Mouse (Mus musculus) midbrain, embryonic 14.5 days (tissue): ENCODE data around the gene Sox6. TPM values are rescaled to one million over a fixed set of nuclear protein-coding genes. Genes with fewer than 3 reads are reported as not detected.

Experiments
- ATAC-seq: fragments of 200-750 bp; cut with Nextera tagmentation; 2 replicates; pipeline ENCODE4 v1.8.0; 2017; ENCODE audit warnings: moderate number of reproducible peaks, moderate library complexity; ENCODE audit not compliant: low FRiP score, low TSS enrichment
- DNase-seq: peaks from one replicate; pipeline ENCODE4 v3.0.0-alpha.2; 2015
- H3K27ac ChIP-seq: fragments of 300-500 bp; sonication (generic); replicated peaks from 2 replicates; pipeline ENCODE4 v1.5.1; 2014; ENCODE audit warnings: mild to moderate bottlenecking, low read depth, low read length, moderate library complexity
- H3K27me3 ChIP-seq: fragments of 300-500 bp; sonication (generic); 2 replicates; pipeline ENCODE4 v1.6.1; 2014; ENCODE audit warnings: low read length, control low read depth, mixed read lengths; ENCODE audit not compliant: control insufficient read depth, insufficient read depth
- H3K36me3 ChIP-seq: fragments of 300-500 bp; sonication (generic); 2 replicates; pipeline ENCODE4 v1.6.1; 2014; ENCODE audit warnings: low read length, control low read depth; ENCODE audit not compliant: control insufficient read depth, insufficient read depth
- H3K4me1 ChIP-seq: fragments of 300-500 bp; sonication (generic); 2 replicates; pipeline ENCODE4 v1.6.1; 2014; ENCODE audit warnings: mild to moderate bottlenecking, antibody characterized with exemption, low read length, control low read depth; ENCODE audit not compliant: control insufficient read depth, insufficient read depth
- H3K4me2 ChIP-seq: fragments of 300-500 bp; sonication (generic); 2 replicates; pipeline ENCODE4 v1.6.1; 2014; ENCODE audit warnings: mild to moderate bottlenecking, low read length, moderate library complexity
- H3K4me3 ChIP-seq: fragments of 300-500 bp; sonication (generic); replicated peaks from 2 replicates; pipeline ENCODE4 v1.5.1; 2014; ENCODE audit warnings: low read depth, low read length
- H3K9ac ChIP-seq: fragments of 300-500 bp; sonication (generic); replicated peaks from 2 replicates; pipeline ENCODE4 v1.6.1; 2014; ENCODE audit warnings: mild to moderate bottlenecking, low read length, moderate library complexity
- H3K9me3 ChIP-seq: fragments of 300-500 bp; sonication (generic); 2 replicates; pipeline ENCODE4 v1.6.1; 2016; ENCODE audit warnings: low read length, control low read depth, mixed read lengths; ENCODE audit not compliant: control insufficient read depth
- WGBS: fragments of 180-500 bp; shearing (Covaris S2); extraction: QIAGEN DNeasy Blood & Tissue Kit; methylation state at CpG from one replicate; pipeline ENCODE4 v1.1.7; 2014; 5-methylcytosine and 5-hydroxymethylcytosine counted together
- polyA plus RNA-seq: library from polyadenylated mRNA; unstranded; fragments of >200 nt; fragmentation: Nextera tagmentation; extraction: Ambion mirVana; gene quantifications from 2 replicates; pipeline ENCODE4 v1.2.1, GENCODE M21; 2014

Gene Sox6
- polyA plus RNA-seq, 1 experiment from 2014 or later: 52.1 TPM

DNA sequence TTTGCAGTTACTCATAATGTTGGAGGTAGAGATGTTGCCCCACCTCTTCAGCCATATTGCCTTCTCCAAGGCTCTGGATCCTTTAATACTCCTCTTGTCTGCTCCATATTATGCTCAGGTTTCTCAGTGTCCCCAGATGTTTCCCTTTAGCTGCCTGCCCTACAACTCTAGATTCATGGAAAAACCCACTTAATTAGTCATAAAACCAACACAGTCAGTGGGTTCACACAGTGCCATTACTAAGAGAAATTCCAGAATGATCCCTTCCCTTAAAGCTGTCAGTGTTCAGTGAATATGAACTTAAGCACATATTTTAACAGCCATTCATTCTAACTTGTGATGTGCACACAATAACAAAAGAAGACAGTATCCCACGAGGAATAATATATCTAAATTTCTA, 101.7 kb downstream of the Sox6 start:
- Histone ChIP-seq H3K4me2 (no peak overlapping the region), H3K4me3 (no peak overlapping the region), H3K9ac (no peak overlapping the region), H3K9me3 (no peaks in the 10 kb centered on the region), H3K36me3 (no peaks in the 10 kb centered on the region), H3K27me3 (no peaks in the 10 kb centered on the region), H3K27ac (no peak overlapping the region), H3K4me1 (no peaks in the 10 kb centered on the region)
- DNase-seq: no peak
- WGBS: 91% methylated on average over 1 of the region's 1 CpGs
- ATAC-seq: no peak

DNA sequence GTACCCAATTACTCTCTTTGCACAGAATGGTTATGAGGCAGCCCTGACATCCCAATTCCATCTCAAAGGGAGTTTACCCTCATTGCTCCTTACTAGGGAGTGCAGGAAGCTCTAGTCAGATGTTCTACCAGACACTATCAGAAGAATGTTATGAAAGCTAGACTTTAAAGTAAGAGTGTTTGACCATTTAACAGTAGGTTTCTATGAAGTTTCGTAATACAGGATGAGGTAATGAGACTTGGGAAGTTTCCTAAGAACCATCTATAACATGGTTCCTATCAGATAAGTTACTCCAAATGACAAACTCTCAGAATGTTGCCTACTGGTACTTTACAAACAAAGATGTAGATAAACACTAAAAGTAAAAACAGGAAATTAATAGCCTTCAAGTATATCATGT, 123.3 kb downstream of the Sox6 start:
- Histone ChIP-seq H3K4me2 (no peak overlapping the region), H3K4me1 (no peaks in the 10 kb centered on the region), H3K9ac (no peak overlapping the region), H3K27me3 (no peaks in the 10 kb centered on the region), H3K36me3 (no peaks in the 10 kb centered on the region), H3K4me3 (no peak overlapping the region), H3K27ac (no peak overlapping the region), H3K9me3 (no peaks in the 10 kb centered on the region)
- 98% methylated on average over 1 of the region's 1 CpGs for WGBS
- DNase-seq (no peak), ATAC-seq (no peak)

DNA sequence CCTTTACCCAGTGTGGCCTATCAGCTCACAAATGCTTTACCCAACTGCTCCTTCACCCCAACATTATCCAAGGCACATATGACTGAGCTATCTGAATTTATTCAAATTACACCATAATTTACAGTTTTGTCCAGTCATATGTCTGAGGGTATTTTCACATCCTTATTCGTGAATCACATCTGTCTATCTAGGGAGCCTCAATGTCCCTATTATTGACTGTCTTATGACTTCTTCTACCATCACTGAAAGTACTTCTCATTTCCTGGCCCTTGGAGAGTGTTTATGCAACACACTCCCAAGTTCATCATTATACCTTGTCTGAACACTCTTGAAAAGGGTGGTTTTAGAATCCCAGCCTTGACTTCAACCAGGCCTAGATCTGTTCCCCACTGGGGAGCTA, 128.3 kb downstream of the Sox6 start:
- Histone ChIP-seq H3K36me3 (no peaks in the 10 kb centered on the region), H3K9ac (no peak overlapping the region), H3K27ac (no peak overlapping the region), H3K27me3 (no peaks in the 10 kb centered on the region), H3K4me1 (0 out of 2 replicates have a peak, but pooled peaks cover 3% of the 10 kb centered on the region), H3K9me3 (no peaks in the 10 kb centered on the region), H3K4me2 (no peak overlapping the region), H3K4me3 (no peak overlapping the region)
- DNase-seq (no peak), ATAC-seq (no peak)
- 94% methylated on average over 1 of the region's 1 CpGs for WGBS

DNA sequence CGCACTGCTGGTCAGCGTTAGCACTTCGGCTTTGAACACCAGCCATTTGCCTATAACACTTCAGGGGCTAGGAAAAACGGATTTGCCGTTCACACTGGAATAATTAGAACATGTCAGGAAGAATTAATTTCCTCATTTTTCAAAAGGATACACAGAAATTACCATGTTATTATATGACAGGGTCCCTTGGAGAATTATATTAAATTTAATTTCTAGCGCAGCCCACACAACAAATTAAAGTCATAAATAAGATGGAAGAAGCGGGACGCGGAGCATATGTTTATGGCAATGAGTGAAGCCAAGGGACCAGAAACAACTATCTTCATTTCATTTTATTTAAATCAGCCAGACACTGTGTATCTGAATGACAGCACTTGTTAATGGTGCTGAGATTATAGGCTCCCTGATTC, 133.8 kb downstream of the Sox6 start:
- DNase-seq: peak; percentile 61
- peak; percentile 4; the same call in 1 of the 2 replicates for ATAC-seq
- Histone ChIP-seq H3K9me3 (no peaks in the 10 kb centered on the region), H3K4me3 (no peak overlapping the region), H3K36me3 (no peaks in the 10 kb centered on the region), H3K4me2 (peak overlapping the region; percentile 7; the same call in 1 of the 2 replicates), H3K27me3 (no peaks in the 10 kb centered on the region), H3K27ac (no peak overlapping the region), H3K4me1 (peaks cover 18% of the 10 kb centered on the region), H3K9ac (no peak overlapping the region)
- 30% methylated on average over 9 of the region's 9 CpGs for WGBS

DNA sequence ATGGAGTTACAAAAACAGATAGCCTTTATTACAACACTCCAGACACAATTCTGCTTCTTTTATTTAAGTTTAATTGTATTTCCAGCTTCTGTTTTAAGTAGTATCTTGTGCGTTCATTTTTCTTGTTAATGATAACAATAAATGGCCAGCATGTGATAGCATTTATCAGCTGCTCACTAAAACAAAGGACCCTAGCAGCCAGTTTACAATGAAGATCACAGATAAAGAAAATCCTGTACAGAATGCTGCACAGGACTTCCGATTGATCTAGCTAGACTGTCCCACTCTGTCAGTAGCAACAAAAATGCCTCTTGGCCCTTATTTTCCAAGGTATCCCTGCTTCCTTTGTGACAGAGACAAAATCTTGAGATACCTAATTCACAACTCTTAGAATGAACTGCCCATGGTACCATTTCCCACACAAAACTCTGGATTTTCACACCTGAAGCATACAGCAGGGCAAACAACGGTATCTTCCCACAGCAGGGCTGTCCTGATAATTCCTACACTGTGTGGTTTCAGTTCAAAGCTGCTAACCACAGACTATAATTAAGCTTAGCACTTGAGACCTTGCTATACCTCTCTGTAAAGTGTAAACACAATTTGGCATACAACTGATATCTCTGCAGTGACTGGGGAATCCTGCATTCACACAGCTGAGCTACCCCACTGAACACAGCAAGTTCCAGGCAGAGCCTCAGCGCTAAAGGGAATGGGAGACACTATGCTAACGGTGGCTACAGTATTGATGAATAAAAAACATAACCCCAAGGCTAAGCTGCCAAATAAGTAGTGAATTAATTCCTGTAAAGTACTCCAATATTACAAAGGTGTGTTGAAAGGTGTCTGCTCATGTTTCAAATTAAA, 134.4 kb downstream of the Sox6 start:
- Histone ChIP-seq H3K4me3 (no peak overlapping the region), H3K9ac (no peak overlapping the region), H3K4me2 (peak overlapping the region; percentile 7; the same call in 1 of the 2 replicates), H3K36me3 (no peaks in the 10 kb centered on the region), H3K27ac (no peak overlapping the region), H3K27me3 (no peaks in the 10 kb centered on the region), H3K9me3 (no peaks in the 10 kb centered on the region), H3K4me1 (peaks cover 18% of the 10 kb centered on the region)
- 24% methylated on average over 5 of the region's 5 CpGs for WGBS
- peak; percentile 14; the same call in 1 of the 2 replicates for ATAC-seq
- DNase-seq: peak; percentile 54

DNA sequence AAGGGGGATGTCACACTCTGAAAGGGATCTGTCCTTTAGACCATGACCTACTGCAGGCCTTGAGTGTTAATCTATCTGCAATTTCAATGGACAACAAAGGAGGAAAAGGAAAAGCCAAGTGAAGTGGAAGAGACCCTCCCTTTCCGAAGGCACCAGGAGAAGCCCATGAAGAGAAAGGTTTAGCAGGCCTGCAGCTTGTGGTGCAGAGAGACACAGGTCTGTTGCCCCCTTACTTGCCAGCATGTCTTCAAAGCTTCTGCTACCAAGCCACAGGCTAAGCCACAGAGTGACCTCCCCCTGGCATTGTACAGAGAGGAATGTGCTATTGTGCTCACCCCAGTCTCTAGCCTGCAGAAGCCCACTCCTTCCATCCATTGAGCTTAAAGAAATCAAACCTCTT, 135.2 kb downstream of the Sox6 start:
- 6% methylated on average over 1 of the region's 1 CpGs for WGBS
- H3K4me3 ChIP-seq: no peak overlapping the region

DNA sequence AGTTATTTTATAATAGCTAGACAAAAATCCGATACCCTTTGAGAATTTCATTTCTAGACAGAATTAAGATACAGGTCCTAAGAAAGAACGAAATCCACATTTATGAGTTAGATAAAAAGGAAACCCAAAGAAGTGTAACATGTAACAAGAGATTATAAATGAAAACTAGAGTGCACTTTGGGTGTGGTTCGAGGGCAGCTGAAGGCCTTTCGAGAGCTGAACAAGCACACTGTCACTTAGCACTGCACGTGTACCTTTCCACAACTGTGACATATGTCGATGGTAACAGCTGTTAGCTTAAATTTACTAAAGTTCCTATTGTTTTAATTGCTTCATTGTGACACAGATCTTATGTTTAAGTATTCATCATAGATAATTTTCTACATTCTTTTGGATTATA, 142.8 kb downstream of the Sox6 start:
- Histone ChIP-seq H3K4me3 (no peak overlapping the region), H3K9ac (no peak overlapping the region), H3K27me3 (no peaks in the 10 kb centered on the region), H3K4me2 (no peak overlapping the region), H3K27ac (no peak overlapping the region), H3K36me3 (no peaks in the 10 kb centered on the region), H3K4me1 (0 out of 2 replicates have a peak, but pooled peaks cover 3% of the 10 kb centered on the region), H3K9me3 (no peaks in the 10 kb centered on the region)
- 88% methylated on average over 6 of the region's 6 CpGs for WGBS
- DNase-seq (no peak), ATAC-seq (no peak)

More for the DNA sequence above, 135.2 kb downstream of the Sox6 start:
- Histone ChIP-seq H3K36me3 (no peaks in the 10 kb centered on the region), H3K27ac (no peak overlapping the region), H3K9me3 (no peaks in the 10 kb centered on the region), H3K4me2 (peak overlapping the region; percentile 2; the same call in 1 of the 2 replicates), H3K27me3 (no peaks in the 10 kb centered on the region), H3K9ac (no peak overlapping the region), H3K4me1 (peaks cover 18% of the 10 kb centered on the region)
- DNase-seq (peak; percentile 21), ATAC-seq (no peak)

DNA sequence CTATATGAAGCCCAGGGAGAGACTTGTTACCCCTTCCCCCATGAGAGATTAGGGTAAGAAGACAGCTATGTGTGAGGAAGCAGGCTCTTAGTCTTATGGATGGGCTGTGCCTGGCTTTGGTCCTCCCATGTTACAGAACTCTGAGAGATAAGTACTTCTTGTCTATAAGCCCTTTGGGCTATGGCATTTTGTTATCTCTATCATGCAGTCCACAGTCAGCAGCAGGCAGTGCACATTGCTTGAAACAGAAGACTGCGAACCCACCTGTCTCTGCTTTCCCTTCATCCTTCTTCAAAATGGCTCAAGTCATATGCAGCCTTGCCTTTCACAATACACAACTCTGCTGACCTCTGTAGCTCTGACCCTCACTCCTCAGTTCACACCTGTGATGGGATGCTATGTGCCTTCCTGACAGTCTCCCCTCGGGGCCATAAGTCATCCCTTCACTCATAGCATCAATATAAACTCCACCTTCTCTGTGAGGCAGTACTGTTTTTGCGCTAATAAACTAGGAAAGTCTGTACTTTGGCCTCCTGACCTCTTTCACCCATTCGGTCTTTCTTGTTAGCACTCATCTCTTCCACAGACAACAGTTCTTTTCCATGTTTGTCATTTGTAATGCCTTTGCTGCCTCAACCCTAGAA, 143.4 kb downstream of the Sox6 start:
- H3K9ac ChIP-seq: no peak overlapping the region
- 91% methylated on average over 4 of the region's 4 CpGs for WGBS
- DNase-seq: no peak
- H3K4me2 ChIP-seq: no peak overlapping the region
- no peaks in the 10 kb centered on the region for H3K9me3 ChIP-seq
- no peak overlapping the region for H3K27ac ChIP-seq
- 0 out of 2 replicates have a peak, but pooled peaks cover 3% of the 10 kb centered on the region for H3K4me1 ChIP-seq
- no peaks in the 10 kb centered on the region for H3K27me3 ChIP-seq
- ATAC-seq: no peak
- H3K4me3 ChIP-seq: no peak overlapping the region
- no peaks in the 10 kb centered on the region for H3K36me3 ChIP-seq
